10 mouse cellular contexts compared by ENCODE assay signal in genomic region chr11:44211871-44212441, GRCm38 (mm10).
DNase-seq lines count a peak whose midpoint lies in the region; ATAC-seq and TF ChIP-seq lines count a peak whose summit lies in the region.
"Had no signal": no experiment of that assay in that cellular context is flagged by ENCODE, and none has a peak within 500 bp of the region (broad histone marks: within the 10 kb centered on the region; RNA-seq: fewer than 3 reads in every experiment).

No protein-coding gene starts in this region.

- no peak overlapping the region for H3K27ac ChIP-seq in midbrain, embryonic 10.5 days (replicated peaks)
- H3K27ac ChIP-seq in midbrain, embryonic 16.5 days (ENCODE audit: low read length), result no peak overlapping the region
- H3K27ac ChIP-seq in forebrain, postnatal 0 days (ENCODE audit: low read depth, low read length), result no peak overlapping the region
- peak overlapping the region; percentile 30; the same call in 1 of the 2 replicates for H3K27ac ChIP-seq in intestine, embryonic 16.5 days (ENCODE audit: low read length)
- no peak overlapping the region for H3K27ac ChIP-seq in liver, adult 2 months (replicated peaks; ENCODE audit: insufficient read depth, low read depth, low read length)
- H3K27ac ChIP-seq: embryonic facial prominence, embryonic 15.5 days had no signal

- H3K9me3 ChIP-seq in midbrain, embryonic 10.5 days (replicated peaks), result no peaks in the 10 kb centered on the region
- no peaks in the 10 kb centered on the region for H3K9me3 ChIP-seq in midbrain, embryonic 16.5 days (replicated peaks; ENCODE audit: control insufficient read depth, low read length, poor library complexity, severe bottlenecking)
- no peaks in the 10 kb centered on the region for H3K9me3 ChIP-seq in forebrain, postnatal 0 days (ENCODE audit: low read length)
- H3K9me3 ChIP-seq in intestine, embryonic 16.5 days (ENCODE audit: control insufficient read depth, low read length), result no peaks in the 10 kb centered on the region
- H3K9me3 ChIP-seq: embryonic facial prominence, embryonic 15.5 days had no signal

- H3K4me2 ChIP-seq in midbrain, embryonic 16.5 days (ENCODE audit: low read length), result no peak overlapping the region
- no peak overlapping the region for H3K4me2 ChIP-seq in forebrain, postnatal 0 days (ENCODE audit: low read depth)
- H3K4me2 ChIP-seq in intestine, embryonic 16.5 days (ENCODE audit: low read depth, low read length), result no peak overlapping the region
- H3K4me2 ChIP-seq: embryonic facial prominence, embryonic 15.5 days had no signal

- no peak overlapping the region for H3K9ac ChIP-seq in midbrain, embryonic 16.5 days (ENCODE audit: low read depth, low read length)
- H3K9ac ChIP-seq in forebrain, postnatal 0 days, result no peak overlapping the region
- H3K9ac ChIP-seq in intestine, embryonic 16.5 days (ENCODE audit: low read depth, low read length), result no peak overlapping the region
- no peak overlapping the region for H3K9ac ChIP-seq in liver, adult 2 months (ENCODE audit: low read depth, low read length)
- H3K9ac ChIP-seq: embryonic facial prominence, embryonic 15.5 days had no signal

- TF ChIP-seq CTCF in forebrain, postnatal 0 days (IDR thresholded peaks at IDR 0.05; ENCODE audit: low read depth), result peak; percentile 66
- peak; percentile 73 for TF ChIP-seq CTCF in liver, adult 2 months (IDR thresholded peaks at IDR 0.05; ENCODE audit: low read depth, low read length)

- no peak for TF ChIP-seq POLR2A in liver, adult 2 months (IDR thresholded peaks at IDR 0.05; ENCODE audit: extremely low read depth, insufficient read depth, low read length)

- WGBS in midbrain, embryonic 10.5 days, result 57% methylated on average over 9 of the region's 9 CpGs
- 60% methylated on average over 9 of the region's 9 CpGs for WGBS in midbrain, embryonic 16.5 days
- 57% methylated on average over 9 of the region's 9 CpGs for WGBS in forebrain, postnatal 0 days
- 42% methylated on average over 9 of the region's 9 CpGs for WGBS in intestine, embryonic 16.5 days
- WGBS in liver, adult 2 months, result 55% methylated on average over 9 of the region's 9 CpGs

- no peak overlapping the region for H3K4me3 ChIP-seq in midbrain, embryonic 10.5 days
- no peak overlapping the region for H3K4me3 ChIP-seq in midbrain, embryonic 16.5 days (ENCODE audit: low read depth, low read length)
- H3K4me3 ChIP-seq in forebrain, postnatal 0 days (ENCODE audit: low read depth, low read length), result no peak overlapping the region
- no peak overlapping the region for H3K4me3 ChIP-seq in intestine, embryonic 16.5 days (ENCODE audit: low read length)
- no peak overlapping the region for H3K4me3 ChIP-seq in liver, adult 2 months (ENCODE audit: insufficient read depth, low read depth, low read length)
- H3K4me3 ChIP-seq: embryonic facial prominence, embryonic 15.5 days; megakaryocyte, embryonic 14.5 days had no signal

- no peaks in the 10 kb centered on the region for H3K4me1 ChIP-seq in midbrain, embryonic 10.5 days
- no peaks in the 10 kb centered on the region for H3K4me1 ChIP-seq in midbrain, embryonic 16.5 days (ENCODE audit: control insufficient read depth, insufficient read depth, low read length)
- H3K4me1 ChIP-seq in forebrain, postnatal 0 days (ENCODE audit: insufficient read depth), result no peaks in the 10 kb centered on the region
- H3K4me1 ChIP-seq in intestine, embryonic 16.5 days (ENCODE audit: control insufficient read depth, insufficient read depth, low read length), result no peaks in the 10 kb centered on the region; the same call in 1 of the 2 replicates
- no peaks in the 10 kb centered on the region for H3K4me1 ChIP-seq in liver, adult 2 months (ENCODE audit: control insufficient read depth, insufficient read depth, low read length)
- H3K4me1 ChIP-seq: embryonic facial prominence, embryonic 15.5 days; megakaryocyte, embryonic 14.5 days had no signal

- peak; percentile 36 for DNase-seq in midbrain, embryonic 10.5 days (ENCODE audit: low spot score)
- peak; percentile 47 to 72 for DNase-seq in adrenal gland, postnatal 36 days
- peak; percentile 47 for DNase-seq in forebrain, postnatal 0 days
- DNase-seq in liver, adult 2 months (ENCODE audit: extremely low read depth, low read depth, low spot score), result peak; percentile 39
- DNase-seq in retina, adult 2 months (ENCODE audit: low read depth, low spot score), result peak; percentile 4
- peak; percentile 43 to 64 for DNase-seq in urinary bladder, postnatal 4 days (ENCODE audit: low spot score in 2 of 2)

- H3K36me3 ChIP-seq in midbrain, embryonic 10.5 days, result no peaks in the 10 kb centered on the region
- H3K36me3 ChIP-seq in midbrain, embryonic 16.5 days (ENCODE audit: control insufficient read depth, insufficient read depth, low read length), result no peaks in the 10 kb centered on the region
- no peaks in the 10 kb centered on the region for H3K36me3 ChIP-seq in forebrain, postnatal 0 days (ENCODE audit: insufficient read depth)
- no peaks in the 10 kb centered on the region for H3K36me3 ChIP-seq in intestine, embryonic 16.5 days (ENCODE audit: control insufficient read depth, insufficient read depth, low read length)
- no peaks in the 10 kb centered on the region for H3K36me3 ChIP-seq in liver, adult 2 months (ENCODE audit: control insufficient read depth, insufficient read depth, low read length)
- H3K36me3 ChIP-seq: embryonic facial prominence, embryonic 15.5 days had no signal

- H3K79me2 ChIP-seq in liver, adult 2 months (ENCODE audit: control insufficient read depth, insufficient read depth, low read length), result no peaks in the 10 kb centered on the region

- no peak for ATAC-seq in midbrain, embryonic 16.5 days
- no peak for ATAC-seq in forebrain, postnatal 0 days
- ATAC-seq in intestine, embryonic 16.5 days, result peak; percentile 59

- no peaks in the 10 kb centered on the region for H3K27me3 ChIP-seq in midbrain, embryonic 10.5 days (ENCODE audit: low read depth, poor library complexity, severe bottlenecking)
- no peaks in the 10 kb centered on the region for H3K27me3 ChIP-seq in midbrain, embryonic 16.5 days (ENCODE audit: control insufficient read depth, insufficient read depth, low read depth, low read length)
- no peaks in the 10 kb centered on the region; the same call in 1 of the 2 replicates for H3K27me3 ChIP-seq in forebrain, postnatal 0 days (ENCODE audit: insufficient read depth, low read length)
- H3K27me3 ChIP-seq in intestine, embryonic 16.5 days (replicated peaks; ENCODE audit: control insufficient read depth, insufficient read depth, low read length), result no peaks in the 10 kb centered on the region
- H3K27me3 ChIP-seq in liver, adult 2 months (ENCODE audit: control insufficient read depth, insufficient read depth, low read length), result no peaks in the 10 kb centered on the region
- H3K27me3 ChIP-seq: embryonic facial prominence, embryonic 15.5 days; megakaryocyte, embryonic 14.5 days had no signal

Comparison
In these comparisons a context has a peak if more than half of its experiments do, and no peak if none do; other contexts are left out.
1. DNase-seq: peak in every context shown above with its lines; median percentile 60 in adrenal gland, postnatal 36 days; 54 in urinary bladder, postnatal 4 days; 47 in forebrain, postnatal 0 days; 39 in liver, adult 2 months; 36 in midbrain, embryonic 10.5 days; 4 in retina, adult 2 months.